Comparison of ENCODE assay signal across 12 mouse cellular contexts in genomic region chr11:72952697-72953096, GRCm38 (mm10). TPM values are rescaled to one million over a fixed set of nuclear protein-coding genes. Genes with fewer than 3 reads are reported as not detected.
DNase-seq lines count a peak whose midpoint lies in the region; ATAC-seq and TF ChIP-seq lines count a peak whose summit lies in the region.
"Had no signal": no experiment of that assay in that cellular context is flagged by ENCODE, and none has a peak within 500 bp of the region (broad histone marks: within the 10 kb centered on the region; RNA-seq: fewer than 3 reads in every experiment).

No protein-coding gene starts in this region.

- DNase-seq in heart, embryonic 10.5 days (ENCODE audit: low spot score): no peak
- no peak for DNase-seq in heart, postnatal 10 days
- no peak for DNase-seq in layer of hippocampus, adult 2 months (ENCODE audit: low spot score in 2 of 2)
- DNase-seq in layer of hippocampus, adult 18-20 months (ENCODE audit: low spot score in 2 of 2): no peak
- peak; percentile 32 for DNase-seq in 3134 (ENCODE audit: extremely low read depth, insufficient read length, low spot score)
- no peak for DNase-seq in ovary, postnatal 10 days (ENCODE audit: low spot score)
- DNase-seq in left cerebral cortex, postnatal 36 days (ENCODE audit: low spot score in 2 of 2): no peak
- DNase-seq: embryo, embryonic 11 days had no signal

- intact Hi-C loops in heart, postnatal 10 days (cut with DNase I): no loop called here
- intact Hi-C loops in left cerebral cortex, postnatal 36 days (cut with DNase I): no loop called here

- WGBS in heart, embryonic 10.5 days: 84% methylated on average over 6 of the region's 6 CpGs
- WGBS in intestine, embryonic 16.5 days: 81% methylated on average over 6 of the region's 6 CpGs

- H3K4me2 ChIP-seq in intestine, embryonic 16.5 days (ENCODE audit: low read depth, low read length): no peak overlapping the region
- H3K4me2 ChIP-seq: hindbrain, embryonic 14.5 days; midbrain, embryonic 11.5 days had no signal

- H3K4me1 ChIP-seq in heart, embryonic 10.5 days: peaks cover 51% of the 10 kb centered on the region
- H3K4me1 ChIP-seq in intestine, embryonic 16.5 days (ENCODE audit: control insufficient read depth, insufficient read depth, low read length): peaks cover 27% of the 10 kb centered on the region

- no peak overlapping the region for H3K4me3 ChIP-seq in heart, embryonic 10.5 days
- H3K4me3 ChIP-seq in layer of hippocampus, adult 2 months: no peak overlapping the region
- H3K4me3 ChIP-seq in intestine, embryonic 16.5 days (ENCODE audit: low read length): no peak overlapping the region
- H3K4me3 ChIP-seq: forebrain, embryonic 10.5 days had no signal

- H3K9ac ChIP-seq in intestine, embryonic 16.5 days (ENCODE audit: low read depth, low read length): 0 out of 2 replicates have a peak overlapping the region, but pooled peaks have one; percentile 5
- H3K9ac ChIP-seq: hindbrain, embryonic 14.5 days had no signal

- peak overlapping the region; percentile 72; the same call in 1 of the 2 replicates for H3K27ac ChIP-seq in heart, embryonic 10.5 days
- peak overlapping the region; percentile 33 for H3K27ac ChIP-seq in layer of hippocampus, adult 2 months
- peak overlapping the region; percentile 51 for H3K27ac ChIP-seq in intestine, embryonic 16.5 days (ENCODE audit: low read length)
- H3K27ac ChIP-seq: forebrain, embryonic 10.5 days; hindbrain, embryonic 14.5 days had no signal

- peaks cover 13% of the 10 kb centered on the region; the same call in 1 of the 2 replicates for H3K27me3 ChIP-seq in heart, embryonic 10.5 days (ENCODE audit: insufficient read depth, poor library complexity, severe bottlenecking)
- H3K27me3 ChIP-seq in intestine, embryonic 16.5 days (replicated peaks; ENCODE audit: control insufficient read depth, insufficient read depth, low read length): no peaks in the 10 kb centered on the region

- H3K9me3 ChIP-seq in heart, embryonic 10.5 days: no peaks in the 10 kb centered on the region
- H3K9me3 ChIP-seq in intestine, embryonic 16.5 days (ENCODE audit: control insufficient read depth, low read length): 0 out of 2 replicates have a peak, but pooled peaks cover 7% of the 10 kb centered on the region

- H3K36me3 ChIP-seq in heart, embryonic 10.5 days: no peaks in the 10 kb centered on the region
- H3K36me3 ChIP-seq in intestine, embryonic 16.5 days (ENCODE audit: control insufficient read depth, insufficient read depth, low read length): no peaks in the 10 kb centered on the region
- H3K36me3 ChIP-seq: forebrain, embryonic 10.5 days had no signal

- TF ChIP-seq CTCF in layer of hippocampus, adult 2 months (conservative IDR thresholded peaks at IDR 0.05): no peak

- peak; percentile 65 for ATAC-seq in intestine, embryonic 16.5 days

RNA-seq across cellular contexts. Expression of gene Atp2a3, which starts 8.3 kb away (rescaled TPM):
- polyA plus RNA-seq in heart, embryonic 10.5 days (2016; fragmentation: Nextera tagmentation; extraction: Ambion mirVana): 3.4 and 4.1 TPM in 2 replicates
- 10 to 100 TPM; 17.1 to 19.0 TPM for total RNA-seq in heart, postnatal 10 days (2021)
- 1 to 10 TPM; 5.4 to 6.2 TPM for total RNA-seq in layer of hippocampus, adult 2 months (2021)
- 1 to 10 TPM; 5.3 to 5.5 TPM for total RNA-seq in layer of hippocampus, adult 18-20 months (2021)
- 28.1 and 28.8 TPM in 2 replicates for polyA plus RNA-seq in intestine, embryonic 16.5 days (2015; fragmentation: Nextera tagmentation; extraction: Ambion mirVana)
- total RNA-seq in left cerebral cortex, postnatal 36 days (2021): 1 to 10 TPM; 5.9 to 6.0 TPM

RNA-seq across cellular contexts. Expression of gene P2rx1, which starts 46.2 kb away (rescaled TPM):
- 2.6 and 4.8 TPM in 2 replicates for polyA plus RNA-seq in heart, embryonic 10.5 days (2016; fragmentation: Nextera tagmentation; extraction: Ambion mirVana)
- under 1 TPM; 0.72 to 0.98 TPM for total RNA-seq in heart, postnatal 10 days (2021)
- total RNA-seq in layer of hippocampus, adult 2 months (2021): under 1 TPM; 0.15 to 0.44 TPM
- total RNA-seq in layer of hippocampus, adult 18-20 months (2021): under 1 TPM; 0.25 to 0.27 TPM
- polyA plus RNA-seq in intestine, embryonic 16.5 days (2015; fragmentation: Nextera tagmentation; extraction: Ambion mirVana): 15.7 and 16.5 TPM in 2 replicates
- total RNA-seq in left cerebral cortex, postnatal 36 days (2021): under 1 TPM; 0.36 to 0.62 TPM
